Mouse (Mus musculus) brain, embryonic 14.5 days (tissue): ENCODE data around the gene Hnrnpd.

Experiments
- CTCF ChIP-seq: fragments of 200-500 bp; IDR thresholded peaks from 2 replicates; pipeline ENCODE4 v1.5.1; 2012; ENCODE audit warnings: inconsistent platforms, mild to moderate bottlenecking, moderate library complexity, borderline replicate concordance; ENCODE audit not compliant: insufficient read depth, insufficient read length; ENCODE audit errors: extremely low read depth
- POLR2A ChIP-seq: fragments of 200-500 bp; IDR thresholded peaks from 2 replicates; pipeline ENCODE4 v1.6.1; 2012; ENCODE audit warnings: mild to moderate bottlenecking, inconsistent platforms, borderline replicate concordance; ENCODE audit not compliant: poor library complexity, insufficient read depth, insufficient read length, severe bottlenecking; ENCODE audit errors: extremely low read depth

DNA sequence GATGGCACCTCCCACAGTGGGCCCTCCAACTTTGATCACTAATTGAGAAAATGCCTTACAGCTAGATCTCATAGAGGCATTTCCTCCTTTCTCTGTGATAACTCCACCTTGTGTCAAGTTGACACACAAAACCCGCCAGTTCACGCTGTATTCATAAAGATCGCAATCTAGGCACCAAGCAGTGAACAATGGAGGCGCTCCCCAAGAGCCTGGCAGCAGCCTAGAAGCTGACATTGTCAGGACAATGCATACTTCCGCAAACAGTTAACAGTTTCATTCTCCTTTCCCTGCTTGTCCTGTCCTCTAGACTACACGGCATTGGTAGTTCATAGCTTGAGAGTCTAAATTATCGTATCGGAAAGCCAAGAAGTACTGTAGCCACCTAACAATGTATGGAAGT is 56.7 kb downstream of the Hnrnpd start:
- no peak for TF ChIP-seq CTCF
- no peak for TF ChIP-seq POLR2A
